Mouse (Mus musculus): Measurements from ENCODE around the gene Itpr3. TPM values are rescaled to one million over a fixed set of nuclear protein-coding genes. Genes with fewer than 3 reads are reported as not detected.
A peak's percentile ranks its signal among the peaks of the same experiment; 100 is the strongest.

Itpr3 gene
- polyA plus RNA-seq, 1 experiment from 2014 or later: 2.2 TPM

- Histone ChIP-seq H3K4me3 (no peak overlapping the region), H3K27me3 (replicated peaks) (no peaks in the 10 kb centered on the region), H3K27ac (no peak overlapping the region), H3K4me1 (peaks cover 10% of the 10 kb centered on the region), H3K4me2 (replicated peaks) (no peak overlapping the region), H3K36me3 (peaks cover 52% of the 10 kb centered on the region), H3K9ac (no peak overlapping the region), H3K9me3 (no peaks in the 10 kb centered on the region)
- no peak for ATAC-seq (ENCODE audit: low FRiP score, low read depth)
- WGBS: 94% methylated on average over 3 of the region's 3 CpGs
Measured at GRCm38 (mm10) chr17:27025951-27026350, 31.2 kb upstream of the Itpr3 start.

- 39% methylated on average over 12 of the region's 12 CpGs for WGBS
- H3K4me1 ChIP-seq: peaks cover 12% of the 10 kb centered on the region
- no peaks in the 10 kb centered on the region for H3K27me3 ChIP-seq (replicated peaks)
- H3K9me3 ChIP-seq: no peaks in the 10 kb centered on the region
- peak overlapping the region; percentile 60 for H3K4me3 ChIP-seq
- peaks cover 35% of the 10 kb centered on the region for H3K36me3 ChIP-seq
- H3K4me2 ChIP-seq (replicated peaks): peak overlapping the region; percentile 77
- no peak overlapping the region for H3K27ac ChIP-seq
- H3K9ac ChIP-seq: peak overlapping the region; percentile 90
- ATAC-seq (ENCODE audit: low FRiP score, low read depth): peak; percentile 29; the same call in 1 of the 2 replicates
Measured at GRCm38 (mm10) chr17:27027460-27028283, 29.4 kb upstream of the Itpr3 start.

GRCm38 (mm10) chr17:27028284-27028795 is 28.8 kb upstream of the Itpr3 start:
- WGBS: 2% methylated on average over 19 of the region's 19 CpGs
- peak; percentile 83 for ATAC-seq (ENCODE audit: low FRiP score, low read depth)

GRCm38 (mm10) chr17:27028909-27029308 is 28.2 kb upstream of the Itpr3 start, which contains the start of gene Bak1:
Gene Bak1, minus strand, starts transcription at chr17:27029009.
- H3K9me3 ChIP-seq: no peaks in the 10 kb centered on the region
- H3K27me3 ChIP-seq (replicated peaks): no peaks in the 10 kb centered on the region
- H3K27ac ChIP-seq: no peak within 1 kb of the TSS
- no peak; the same call in 1 of the 2 replicates for ATAC-seq (ENCODE audit: low FRiP score, low read depth)
- H3K4me2 ChIP-seq (replicated peaks): peak within 1 kb of the TSS; percentile 77
- 81% methylated on average over 3 of the region's 4 CpGs for WGBS
- H3K36me3 ChIP-seq: peaks cover 23% of the 10 kb centered on the region
- H3K4me1 ChIP-seq: peaks cover 19% of the 10 kb centered on the region
- peak within 1 kb of the TSS; percentile 90 for H3K9ac ChIP-seq
- peak within 1 kb of the TSS; percentile 60 for H3K4me3 ChIP-seq

More at GRCm38 (mm10) chr17:27028284-27028795, 28.8 kb upstream of the Itpr3 start:
- H3K9ac ChIP-seq: peak overlapping the region; percentile 90
- H3K27ac ChIP-seq: no peak overlapping the region
- H3K36me3 ChIP-seq: peaks cover 28% of the 10 kb centered on the region
- peak overlapping the region; percentile 77 for H3K4me2 ChIP-seq (replicated peaks)
- H3K4me1 ChIP-seq: peaks cover 19% of the 10 kb centered on the region
- H3K27me3 ChIP-seq (replicated peaks): no peaks in the 10 kb centered on the region
- peak overlapping the region; percentile 60 for H3K4me3 ChIP-seq
- no peaks in the 10 kb centered on the region for H3K9me3 ChIP-seq

GRCm38 (mm10) chr17:27029431-27029830 is 27.7 kb upstream of the Itpr3 start:
- H3K4me1 ChIP-seq: peaks cover 19% of the 10 kb centered on the region
- H3K4me2 ChIP-seq (replicated peaks): no peak overlapping the region
- peaks cover 18% of the 10 kb centered on the region for H3K36me3 ChIP-seq
- ATAC-seq (ENCODE audit: low FRiP score, low read depth): no peak
- no peaks in the 10 kb centered on the region for H3K27me3 ChIP-seq (replicated peaks)
- no peak overlapping the region for H3K4me3 ChIP-seq
- 86% methylated on average over 14 of the region's 14 CpGs for WGBS
- no peaks in the 10 kb centered on the region for H3K9me3 ChIP-seq
- H3K27ac ChIP-seq: no peak overlapping the region
- no peak overlapping the region for H3K9ac ChIP-seq

GRCm38 (mm10) chr17:27030896-27031295 is 26.2 kb upstream of the Itpr3 start:
- no peak overlapping the region for H3K9ac ChIP-seq
- H3K9me3 ChIP-seq: no peaks in the 10 kb centered on the region
- peaks cover 19% of the 10 kb centered on the region for H3K4me1 ChIP-seq
- no peak overlapping the region for H3K4me2 ChIP-seq (replicated peaks)
- H3K27me3 ChIP-seq (replicated peaks): no peaks in the 10 kb centered on the region
- H3K27ac ChIP-seq: no peak overlapping the region
- 87% methylated on average over 4 of the region's 4 CpGs for WGBS
- ATAC-seq (ENCODE audit: low FRiP score, low read depth): no peak
- no peak overlapping the region for H3K4me3 ChIP-seq
- H3K36me3 ChIP-seq: peaks cover 4% of the 10 kb centered on the region; the same call in 1 of the 2 replicates

GRCm38 (mm10) chr17:27032328-27032727 is 24.8 kb upstream of the Itpr3 start:
- Histone ChIP-seq H3K36me3 (no peaks in the 10 kb centered on the region), H3K27me3 (replicated peaks) (no peaks in the 10 kb centered on the region), H3K27ac (no peak overlapping the region), H3K4me2 (replicated peaks) (0 out of 2 replicates have a peak overlapping the region, but pooled peaks have one; percentile 10), H3K9ac (no peak overlapping the region), H3K9me3 (no peaks in the 10 kb centered on the region), H3K4me1 (peaks cover 15% of the 10 kb centered on the region), H3K4me3 (no peak overlapping the region)
- no peak for ATAC-seq (ENCODE audit: low FRiP score, low read depth)
- 68% methylated on average over 7 of the region's 7 CpGs for WGBS

- H3K4me2 ChIP-seq (replicated peaks): peak overlapping the region; percentile 10; the same call in 1 of the 2 replicates
- 3% methylated on average over 14 of the region's 14 CpGs for WGBS
- no peak overlapping the region for H3K9ac ChIP-seq
- H3K36me3 ChIP-seq: no peaks in the 10 kb centered on the region
- peaks cover 13% of the 10 kb centered on the region for H3K4me1 ChIP-seq
- no peaks in the 10 kb centered on the region for H3K9me3 ChIP-seq
- H3K4me3 ChIP-seq: no peak overlapping the region
- H3K27me3 ChIP-seq (replicated peaks): 0 out of 2 replicates have a peak, but pooled peaks cover 2% of the 10 kb centered on the region
- ATAC-seq (ENCODE audit: low FRiP score, low read depth): peak; percentile 22; the same call in 1 of the 2 replicates
- no peak overlapping the region for H3K27ac ChIP-seq
Measured at GRCm38 (mm10) chr17:27032869-27033268, 24.2 kb upstream of the Itpr3 start.

- H3K27me3 ChIP-seq (replicated peaks): 0 out of 2 replicates have a peak, but pooled peaks cover 12% of the 10 kb centered on the region
- H3K4me2 ChIP-seq (replicated peaks): no peak overlapping the region
- no peaks in the 10 kb centered on the region for H3K36me3 ChIP-seq
- no peak overlapping the region for H3K4me3 ChIP-seq
- no peaks in the 10 kb centered on the region for H3K9me3 ChIP-seq
- H3K27ac ChIP-seq: no peak overlapping the region
- peaks cover 38% of the 10 kb centered on the region for H3K4me1 ChIP-seq
- no peak for ATAC-seq (ENCODE audit: low FRiP score, low read depth)
- no peak overlapping the region for H3K9ac ChIP-seq
- WGBS: 79% methylated on average over 7 of the region's 7 CpGs
Measured at GRCm38 (mm10) chr17:27036465-27036864, 20.6 kb upstream of the Itpr3 start.

GRCm38 (mm10) chr17:27038335-27039050 is 18.6 kb upstream of the Itpr3 start:
- Histone ChIP-seq H3K4me1 (peaks cover 38% of the 10 kb centered on the region), H3K4me2 (replicated peaks) (no peak overlapping the region; the same call in 1 of the 2 replicates), H3K27me3 (replicated peaks) (0 out of 2 replicates have a peak, but pooled peaks cover 12% of the 10 kb centered on the region), H3K36me3 (no peaks in the 10 kb centered on the region), H3K27ac (no peak overlapping the region), H3K4me3 (no peak overlapping the region), H3K9ac (no peak overlapping the region), H3K9me3 (no peaks in the 10 kb centered on the region)
- WGBS: 48% methylated on average over 18 of the region's 18 CpGs
- no peak for ATAC-seq (ENCODE audit: low FRiP score, low read depth)

- Histone ChIP-seq H3K27ac (no peak overlapping the region), H3K4me2 (replicated peaks) (peak overlapping the region; percentile 47; the same call in 1 of the 2 replicates), H3K27me3 (replicated peaks) (0 out of 2 replicates have a peak, but pooled peaks cover 12% of the 10 kb centered on the region), H3K4me3 (no peak overlapping the region), H3K4me1 (peaks cover 38% of the 10 kb centered on the region), H3K9ac (0 out of 2 replicates have a peak overlapping the region, but pooled peaks have one; percentile 9), H3K36me3 (no peaks in the 10 kb centered on the region), H3K9me3 (no peaks in the 10 kb centered on the region)
- WGBS: 68% methylated on average over 10 of the region's 10 CpGs
- no peak for ATAC-seq (ENCODE audit: low FRiP score, low read depth)
Measured at GRCm38 (mm10) chr17:27039432-27040102, 17.5 kb upstream of the Itpr3 start.
